Mouse (Mus musculus) left cerebral cortex, postnatal 36 days (tissue): ENCODE measurements around the gene Gpr108. TPM values are rescaled to one million over a fixed set of nuclear protein-coding genes. Genes with fewer than 3 reads are reported as not detected.
"Not testable (repeated sequence)": the region's sequence is repeated elsewhere in the genome, so short reads cannot be mapped to it uniquely, and the experiment has no call there.

ENCODE experiments used
- DNase-seq, 2 experiments: peaks; one replicate each; pipeline ENCODE4 v3.0.0; 2021 to 2022; ENCODE audit warnings: low spot score in 2 of 2, mixed read lengths in 1 of 2
- intact Hi-C: fragments of 180-260 bp; cut with DNase I; formaldehyde crosslinking; loops from one replicate; pipeline ENCODE4 v1.15.1; 2025
- total RNA-seq, 2 experiments: library from RNA; stranded (reverse); gene quantifications; 2 replicates each; pipeline ENCODE4 v1.2.3; 2021

Gpr108 gene
- 10 to 100 TPM; 23.2 to 23.4 TPM for total RNA-seq

GRCm38 (mm10) chr17:57248201-57248699 lies at the start of gene Gpr108:
Gpr108 (minus strand) TSS chr17:57248446.
- DNase-seq = peak; percentile 83
- intact Hi-C loops = loop anchor here (1.0 to 10.0 kb wide), 3 partner anchors 27 to 243 kb away; partner anchors contain the start of gene Pspn

GRCm38 (mm10) chr17:57297040-57297439 lies 48.8 kb upstream of the Gpr108 start:
- intact Hi-C loops = no loop called here

GRCm38 (mm10) chr17:57295935-57296334 lies 47.7 kb upstream of the Gpr108 start:
- no peak for DNase-seq
- intact Hi-C loops = no loop called here

More at GRCm38 (mm10) chr17:57297040-57297439, 48.8 kb upstream of the Gpr108 start:
- no peak for DNase-seq

GRCm38 (mm10) chr17:57292968-57293367 lies 44.7 kb upstream of the Gpr108 start:
- intact Hi-C loops = no loop called here
- DNase-seq = no peak

GRCm38 (mm10) chr17:57292302-57292701 lies 44.1 kb upstream of the Gpr108 start:
- no peak for DNase-seq
- intact Hi-C loops = no loop called here

GRCm38 (mm10) chr17:57290671-57291055 lies 42.4 kb upstream of the Gpr108 start:
- DNase-seq = no peak
- intact Hi-C loops = no loop called here

- DNase-seq = peak in 1 of 2 experiments; percentile 9
- intact Hi-C loops = no loop called here
These were observed 41.9 kb upstream of the Gpr108 start for GRCm38 (mm10) chr17:57290001-57290670.

GRCm38 (mm10) chr17:57289252-57289651 lies 41.0 kb upstream of the Gpr108 start:
- intact Hi-C loops = no loop called here
- DNase-seq = no peak

GRCm38 (mm10) chr17:57286718-57287355 lies 38.6 kb upstream of the Gpr108 start:
- no peak for DNase-seq

GRCm38 (mm10) chr17:57285077-57285476 lies 36.8 kb upstream of the Gpr108 start:
- DNase-seq = no peak
- intact Hi-C loops = no loop called here

More at GRCm38 (mm10) chr17:57286718-57287355, 38.6 kb upstream of the Gpr108 start:
- intact Hi-C loops = no loop called here

GRCm38 (mm10) chr17:57283906-57284305 lies 35.7 kb upstream of the Gpr108 start:
- intact Hi-C loops = no loop called here
- no peak for DNase-seq

GRCm38 (mm10) chr17:57280411-57280810 lies 32.2 kb upstream of the Gpr108 start:
- intact Hi-C loops = no loop called here

GRCm38 (mm10) chr17:57279591-57280224 lies 31.5 kb upstream of the Gpr108 start:
- no peak for DNase-seq
- intact Hi-C loops = loop anchor here (5.0 kb wide), 1 partner anchor 62 kb away; no protein-coding TSS in a partner anchor

More at GRCm38 (mm10) chr17:57280411-57280810, 32.2 kb upstream of the Gpr108 start:
- DNase-seq = no peak

- intact Hi-C loops = loop anchor here (5.0 kb wide), 1 partner anchor 62 kb away; no protein-coding TSS in a partner anchor
These were observed 30.8 kb upstream of the Gpr108 start, which contains the start of gene Vav1 for GRCm38 (mm10) chr17:57278943-57279590. Vav1 (plus strand) TSS chr17:57279100.

GRCm38 (mm10) chr17:57278537-57278936 lies 30.3 kb upstream of the Gpr108 start:
- no peak for DNase-seq
- intact Hi-C loops = loop anchor here (5.0 kb wide), 1 partner anchor 61 kb away; no protein-coding TSS in a partner anchor

More at GRCm38 (mm10) chr17:57278943-57279590, 30.8 kb upstream of the Gpr108 start, which contains the start of gene Vav1:
- DNase-seq = peak in 1 of 2 experiments; percentile 17

- intact Hi-C loops = loop anchor here (2.0 to 5.0 kb wide), 2 partner anchors 57 to 60 kb away; no protein-coding TSS in a partner anchor
- DNase-seq = not testable (repeated sequence)
These were observed 29.5 kb upstream of the Gpr108 start for GRCm38 (mm10) chr17:57277598-57278261.

GRCm38 (mm10) chr17:57276634-57277121 lies 28.4 kb upstream of the Gpr108 start:
- DNase-seq = peak; percentile 67 to 76
- intact Hi-C loops = loop anchor here (2.0 to 5.0 kb wide), 2 partner anchors 58 to 59 kb away; no protein-coding TSS in a partner anchor

GRCm38 (mm10) chr17:57275997-57276351 lies 27.7 kb upstream of the Gpr108 start:
- DNase-seq = no peak
- intact Hi-C loops = loop anchor here (2.0 to 5.0 kb wide), 3 partner anchors 27 to 59 kb away; partner anchors contain the start of genes Gpr108 and Trip10
